Mouse (Mus musculus) heart, adult 2 months (tissue): Measurements from ENCODE around the gene Syngap1.

Experiments
- CTCF ChIP-seq: fragments of 200-600 bp; IDR thresholded peaks from 2 replicates; pipeline ENCODE4 v1.8.1; 2022; ENCODE audit warnings: antibody characterized with exemption, mild to moderate bottlenecking, moderate library complexity
- EP300 ChIP-seq: fragments of 200-500 bp; IDR thresholded peaks from 2 replicates; pipeline ENCODE4 v1.6.1; 2011; ENCODE audit warnings: low read depth, low read length, control low read depth; ENCODE audit not compliant: insufficient read depth
- POLR2A ChIP-seq: fragments of 200-500 bp; IDR thresholded peaks from 2 replicates; pipeline ENCODE4 v1.6.1; 2011; ENCODE audit warnings: mild to moderate bottlenecking, low read depth, low read length, control low read depth; ENCODE audit not compliant: insufficient read depth

DNA sequence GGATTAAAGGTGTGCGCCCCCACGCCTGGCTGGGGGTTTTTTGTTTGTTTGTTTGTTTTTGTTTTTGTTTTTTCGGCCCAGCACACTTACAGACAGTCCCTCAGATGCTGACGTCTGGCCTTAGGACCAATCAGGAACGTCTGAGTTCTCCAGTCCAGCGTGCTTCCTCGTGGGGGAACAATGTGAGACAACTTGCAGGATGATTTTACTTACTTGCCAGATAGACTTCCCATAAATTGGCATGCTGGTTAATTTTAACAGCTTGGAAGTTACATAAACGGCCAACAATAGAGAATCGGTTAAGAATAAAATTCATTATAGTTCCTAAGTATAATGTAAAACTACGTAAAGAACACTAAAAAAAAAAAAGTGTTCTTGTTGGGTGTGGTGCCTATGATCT, 70.1 kb downstream of the Syngap1 start:
- TF ChIP-seq POLR2A (no peak), CTCF (no peak), EP300 (no peak)
